Mouse (Mus musculus) sigmoid colon, adult 10 weeks (tissue): Measurements from ENCODE around the gene Btf3. TPM values are rescaled to one million over a fixed set of nuclear protein-coding genes. Genes with fewer than 3 reads are reported as not detected.

ENCODE experiments used
- polyA plus RNA-seq: library from polyadenylated mRNA; stranded (reverse); fragments of 350-450 nt; fragmentation: Illumina TruSeq; extraction: RNeasy Lipid Tissue Mini Kit (QIAGEN cat#74804); gene quantifications from one replicate; pipeline ENCODE4 v1.2.3, GENCODE M21; 2014; ENCODE audit warnings: low read depth, low replicate concordance

Btf3 gene
- polyA plus RNA-seq = 1,162 TPM

GRCm38 (mm10) chr13:98316480-98317245 is at the start of gene Btf3:
TSS of gene Btf3 (minus strand) at chr13:98317006.

GRCm38 (mm10) chr13:98354090-98354801 is 37.4 kb upstream of the Btf3 start, which contains the start of gene Foxd1:
TSS of gene Foxd1 (plus strand) at chr13:98354242.

GRCm38 (mm10) chr13:98279686-98280085 is 37.1 kb downstream of the Btf3 start, which contains the start of gene Gm21976:
TSS of gene Gm21976 (plus strand) at chr13:98279887.

GRCm38 (mm10) chr13:98262636-98263457 is 54.0 kb downstream of the Btf3 start, which contains the start of the genes Utp15 and Ankra2:
TSS of gene Utp15 (minus strand) at chr13:98263041.
TSS of gene Ankra2 (plus strand) at chr13:98263074.

Other genes starting within 250 kb of the Btf3 start
- 13.8 TPM for gene Arhgef28, start 110.6 kb downstream of the Btf3 start, polyA plus RNA-seq
- gene Utp15, start 54.0 kb downstream of the Btf3 start, polyA plus RNA-seq = 16.3 TPM
- 63.2 TPM for gene Ankra2, start 53.9 kb downstream of the Btf3 start, polyA plus RNA-seq
- gene Gm21976, start 37.1 kb downstream of the Btf3 start, polyA plus RNA-seq = not detected
- not detected for gene Foxd1, start 37.2 kb upstream of the Btf3 start, polyA plus RNA-seq
- not detected for gene Gm10320, start 175.0 kb upstream of the Btf3 start, polyA plus RNA-seq